Mouse (Mus musculus) cerebellum, adult 2 months (tissue): Measurements from ENCODE around the gene Glyr1. TPM values are rescaled to one million over a fixed set of nuclear protein-coding genes. Genes with fewer than 3 reads are reported as not detected.

Experiments
- DNase-seq, 2 experiments: peaks; one replicate each; pipeline ENCODE4 v3.0.0; 2021
- H3K27ac ChIP-seq: fragments of 200-500 bp; 2 replicates; pipeline ENCODE4 v1.5.1; 2012; ENCODE audit warnings: low read length, control low read depth, inconsistent platforms; ENCODE audit not compliant: insufficient read depth
- H3K27me3 ChIP-seq: fragments of 200-500 bp; 2 replicates; pipeline ENCODE4 v1.6.1; 2012; ENCODE audit warnings: inconsistent platforms, mild to moderate bottlenecking, low read length, moderate library complexity; ENCODE audit not compliant: control insufficient read depth, insufficient read depth
- H3K4me1 ChIP-seq: fragments of 200-500 bp; 2 replicates; pipeline ENCODE4 v1.6.1; 2011; ENCODE audit warnings: low read length; ENCODE audit not compliant: control insufficient read depth, insufficient read depth
- H3K4me3 ChIP-seq: fragments of 200-500 bp; replicated peaks from 2 replicates; pipeline ENCODE3; 2011; ENCODE audit warnings: mild to moderate bottlenecking, low read depth, low read length, control low read depth; ENCODE audit not compliant: insufficient read depth
- CTCF ChIP-seq: fragments of 200-500 bp; IDR thresholded peaks from 2 replicates; pipeline ENCODE4 v1.5.1; 2011; ENCODE audit warnings: low read depth, mild to moderate bottlenecking, control low read depth, low read length, moderate library complexity, borderline replicate concordance; ENCODE audit not compliant: insufficient read depth
- POLR2A ChIP-seq: fragments of 200-500 bp; IDR thresholded peaks from 2 replicates; pipeline ENCODE4 v1.6.1; 2011; ENCODE audit warnings: low read length, control low read depth, borderline replicate concordance; ENCODE audit not compliant: insufficient read depth
- WGBS: fragments of 180-500 bp; shearing (Covaris S2); methylation state at CpG from one replicate; pipeline ENCODE4 v1.1.7; 2018; 5-methylcytosine and 5-hydroxymethylcytosine counted together
- polyA plus RNA-seq: library from polyadenylated mRNA; depleted of rRNA; stranded (reverse); fragments of >200 nt; gene quantifications from 2 replicates; pipeline ENCODE4 v1.2.3, GENCODE M21; 2012

The Glyr1 gene
- polyA plus RNA-seq, 1 experiment: 139 TPM

DNA sequence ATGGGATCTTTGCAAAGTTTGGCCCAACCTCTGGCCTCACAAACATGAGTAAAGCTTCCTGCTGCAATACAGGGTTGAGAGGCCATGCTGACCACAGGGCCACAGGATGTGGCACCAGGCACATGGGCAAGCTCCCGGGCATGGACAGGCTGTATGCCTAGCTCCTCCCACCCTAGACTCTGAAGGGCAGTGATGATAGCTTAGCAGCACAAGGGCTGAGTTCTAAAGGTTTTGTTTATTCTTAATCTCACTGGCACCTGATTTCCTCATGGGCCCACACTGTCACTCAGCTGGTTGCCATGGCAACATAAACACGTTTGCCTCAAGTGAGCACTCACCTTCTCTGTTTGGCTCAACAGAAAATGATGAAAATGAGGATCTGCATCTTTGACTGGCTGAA, 19.8 kb downstream of the Glyr1 start:
- no peak for DNase-seq
- H3K27ac ChIP-seq: no peak overlapping the region
- no peak overlapping the region for H3K4me3 ChIP-seq
- 0 out of 2 replicates have a peak, but pooled peaks cover 2% of the 10 kb centered on the region for H3K4me1 ChIP-seq
- H3K27me3 ChIP-seq: no peaks in the 10 kb centered on the region
- no peak for TF ChIP-seq POLR2A
- WGBS: 44% methylated on average over 2 of the region's 2 CpGs

DNA sequence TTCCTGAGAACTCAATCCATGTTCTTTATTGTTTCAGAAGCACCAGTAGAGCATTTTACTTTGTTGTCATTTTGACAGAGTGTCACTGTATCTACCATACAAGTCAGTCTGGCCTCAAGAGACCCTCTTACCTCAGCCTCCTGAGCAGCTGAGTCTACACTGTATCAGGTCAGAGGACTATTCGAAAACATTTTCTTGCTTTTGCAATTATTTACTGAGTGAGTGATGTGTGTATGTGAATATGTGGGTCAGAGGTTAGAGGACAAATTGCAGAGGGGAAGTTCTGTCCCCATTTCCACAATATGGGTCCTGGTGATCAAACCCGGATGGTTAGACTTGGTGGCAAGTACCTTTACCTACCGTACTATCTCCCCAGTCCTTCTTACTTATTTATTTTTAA, 25.6 kb downstream of the Glyr1 start:
- Histone ChIP-seq H3K4me3 (no peak overlapping the region), H3K27me3 (no peaks in the 10 kb centered on the region)
- 96% methylated on average over 3 of the region's 3 CpGs for WGBS

DNA sequence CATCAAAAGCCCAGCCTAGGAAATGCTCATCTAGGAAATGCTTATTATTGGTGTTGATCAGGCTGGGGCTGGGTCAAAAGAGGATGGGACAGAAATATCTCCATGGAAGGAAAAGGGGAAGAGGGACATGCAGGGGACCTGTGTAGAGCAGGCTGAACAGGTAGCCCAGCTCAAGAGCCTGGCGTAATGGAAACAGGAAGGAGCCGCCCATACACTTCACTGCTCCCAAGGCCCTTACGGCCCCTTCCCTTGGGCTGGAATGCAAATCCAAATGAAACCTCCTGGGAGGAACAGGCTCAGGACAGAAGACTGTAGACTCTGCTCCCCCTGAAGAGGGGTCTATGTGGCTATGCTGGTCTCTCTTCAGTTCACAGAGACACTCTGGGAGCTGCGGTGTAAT, 35.1 kb downstream of the Glyr1 start:
- no peaks in the 10 kb centered on the region for H3K27me3 ChIP-seq
- H3K4me3 ChIP-seq: no peak overlapping the region
- no peak overlapping the region for H3K27ac ChIP-seq
- TF ChIP-seq POLR2A (no peak), CTCF (no peak)
- DNase-seq: no peak
- WGBS: 91% methylated on average over 4 of the region's 4 CpGs
- peaks cover 16% of the 10 kb centered on the region for H3K4me1 ChIP-seq

More for the DNA sequence above, 25.6 kb downstream of the Glyr1 start:
- Histone ChIP-seq H3K27ac (no peak overlapping the region), H3K4me1 (no peaks in the 10 kb centered on the region)
- TF ChIP-seq POLR2A: no peak
- TF ChIP-seq CTCF: no peak
- DNase-seq: no peak

DNA sequence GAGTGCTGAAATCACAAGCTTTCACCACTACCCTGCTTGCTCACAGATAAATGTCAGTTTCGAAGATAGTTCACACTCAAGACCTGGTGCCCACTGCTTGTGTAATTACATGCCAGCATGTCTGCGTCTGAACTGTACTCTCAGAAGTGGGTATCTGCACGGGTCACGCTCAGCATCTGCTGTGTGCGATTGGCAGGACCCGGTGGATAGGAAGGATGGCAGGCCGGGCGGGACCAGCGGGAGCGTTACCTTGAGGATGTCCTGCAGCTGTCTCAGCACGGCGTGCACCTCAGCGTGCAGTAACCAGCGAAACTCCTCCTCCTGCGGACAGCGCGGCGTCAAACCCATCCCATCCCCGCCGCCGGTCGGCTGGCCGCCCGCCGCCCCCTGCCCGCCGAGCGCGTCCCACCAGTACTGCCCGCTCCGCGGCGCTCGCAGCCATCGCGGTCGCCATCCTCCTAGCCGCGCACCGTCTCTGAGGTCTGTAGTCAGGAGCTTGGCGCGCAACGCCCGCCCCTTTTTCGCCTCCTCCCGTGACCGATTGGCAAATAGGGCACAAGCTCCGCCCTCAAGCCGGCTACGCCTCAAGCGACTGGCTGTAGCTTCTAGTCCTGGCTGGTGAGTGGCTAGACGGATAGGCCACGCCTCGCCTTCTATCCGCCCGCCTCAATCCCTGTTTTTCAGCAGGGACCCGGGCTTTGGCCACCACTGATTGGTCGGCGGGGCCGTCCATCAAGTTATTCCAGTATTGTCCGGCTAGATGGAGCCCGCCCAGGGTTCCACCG, 36.4 kb downstream of the Glyr1 start, which contains the start of gene Rogdi:
Gene Rogdi (minus strand): TSS at position 500 of the 785 bp plus-strand sequence.
- H3K27me3 ChIP-seq: no peaks in the 10 kb centered on the region
- H3K27ac ChIP-seq: peak within 1 kb of the TSS; percentile 16; the same call in 1 of the 2 replicates
- WGBS: under 1% methylated on average over 62 of the region's 63 CpGs
- TF ChIP-seq POLR2A (peak; percentile 93), CTCF (0 out of 2 replicates have a peak, but pooled peaks have one; percentile 13)
- peak within 1 kb of the TSS; percentile 79 for H3K4me3 ChIP-seq
- peaks cover 16% of the 10 kb centered on the region for H3K4me1 ChIP-seq
- DNase-seq: peak; percentile 99 to 100

DNA sequence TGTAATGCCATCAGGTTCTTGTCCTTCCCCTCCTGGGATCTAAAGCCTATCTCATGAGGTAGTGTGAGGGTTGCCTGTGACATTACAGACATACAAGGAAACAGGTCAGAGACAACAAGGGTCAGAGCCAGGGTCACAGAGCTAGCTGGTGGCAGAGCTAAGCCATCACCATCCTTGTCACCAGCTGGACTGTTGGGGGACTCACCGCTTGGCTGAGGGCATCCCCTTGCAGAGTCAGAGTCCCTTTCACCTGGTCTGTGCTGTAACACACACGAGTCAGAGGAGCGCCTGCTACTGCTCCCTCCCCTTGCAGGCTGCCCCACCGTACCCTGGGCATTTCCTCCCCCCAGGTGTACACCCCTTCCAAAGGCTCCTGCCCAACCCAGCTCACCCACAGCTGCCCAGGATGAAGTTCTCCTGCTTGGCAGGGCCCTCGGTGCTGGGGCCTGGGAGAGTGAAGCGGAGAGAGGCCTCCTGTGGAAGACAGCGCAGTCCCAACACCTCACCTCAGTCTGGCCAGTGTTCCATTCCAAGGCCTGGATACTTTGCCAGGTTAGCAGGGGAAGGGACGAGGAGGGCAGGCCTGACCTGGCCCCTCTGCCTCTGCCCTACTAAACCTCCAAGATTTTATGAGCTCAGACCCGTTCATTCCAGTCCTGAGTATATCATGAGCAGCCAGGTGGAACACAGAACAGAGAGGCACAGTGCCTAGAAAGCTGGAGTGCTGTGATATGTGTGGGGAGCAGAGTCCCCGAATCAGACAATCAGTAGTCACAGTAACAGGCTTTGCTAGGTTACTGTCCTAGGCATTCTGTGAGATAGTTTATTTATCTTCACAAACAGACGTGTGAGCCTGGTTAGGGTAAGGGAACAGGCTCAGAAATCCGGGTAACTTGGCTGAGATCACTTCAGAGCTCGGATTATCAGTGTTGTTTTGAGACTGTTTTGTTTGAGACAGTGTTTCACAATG, 37.3 kb downstream of the Glyr1 start:
- peaks cover 16% of the 10 kb centered on the region for H3K4me1 ChIP-seq
- peak; percentile 36 to 49 for DNase-seq
- peak overlapping the region; percentile 16; the same call in 1 of the 2 replicates for H3K27ac ChIP-seq
- H3K4me3 ChIP-seq: peak overlapping the region; percentile 79
- TF ChIP-seq CTCF: no peak
- TF ChIP-seq POLR2A: no peak
- H3K27me3 ChIP-seq: no peaks in the 10 kb centered on the region
- WGBS: 18% methylated on average over 13 of the region's 13 CpGs

DNA sequence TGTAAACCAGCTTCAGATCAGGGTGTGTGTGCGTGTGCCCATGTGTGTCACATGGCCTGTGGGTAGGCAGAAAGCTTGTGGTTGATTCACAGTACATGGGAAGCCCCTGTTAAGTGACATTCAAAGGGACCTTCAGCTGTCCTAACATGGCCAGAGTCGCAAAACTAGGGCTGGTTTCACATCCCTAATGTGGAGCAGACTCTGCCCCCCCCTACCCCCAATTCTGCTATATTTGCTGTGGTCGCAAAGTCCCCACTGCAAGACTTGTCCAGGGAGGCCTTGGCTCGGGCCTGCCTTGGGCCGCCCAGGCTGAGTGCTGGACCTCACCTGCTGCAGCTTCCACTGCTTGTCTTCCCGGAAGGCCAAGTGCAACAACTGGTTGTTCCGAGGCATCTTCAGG, 38.4 kb downstream of the Glyr1 start:
- Histone ChIP-seq H3K27ac (no peak overlapping the region), H3K4me1 (peaks cover 16% of the 10 kb centered on the region), H3K4me3 (no peak overlapping the region), H3K27me3 (no peaks in the 10 kb centered on the region)
- TF ChIP-seq POLR2A: no peak
- no peak for DNase-seq
- whole genome bisulfite sequencing: 90% methylated on average over 7 of the region's 7 CpGs

DNA sequence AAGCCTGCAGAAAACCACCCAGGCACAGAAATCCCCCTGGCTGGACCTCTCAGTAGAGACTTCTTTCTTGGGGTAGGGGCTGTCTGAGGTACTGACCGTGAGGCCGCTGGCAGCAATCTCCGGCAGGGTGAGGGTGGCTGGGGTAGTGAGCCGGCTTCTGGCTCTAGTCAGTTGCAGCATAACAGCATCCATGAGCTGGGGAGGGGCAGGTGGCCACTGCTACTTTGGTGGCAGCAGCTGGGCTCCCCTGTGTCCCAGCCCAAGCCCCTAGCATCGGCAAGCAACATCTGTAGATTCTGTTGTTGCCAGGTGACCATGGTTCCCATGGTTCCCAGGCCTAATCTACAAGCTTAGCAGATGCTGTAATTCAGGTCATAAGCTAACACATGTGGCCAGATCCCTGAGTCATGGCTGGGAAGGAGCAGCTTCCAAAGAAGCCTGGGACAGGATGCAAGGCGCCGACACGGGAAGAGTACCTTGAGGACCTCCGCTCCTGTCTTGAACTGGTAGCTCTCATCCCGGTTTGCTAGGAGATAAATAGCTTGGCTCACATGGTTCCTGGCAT, 39.2 kb downstream of the Glyr1 start:
- no peaks in the 10 kb centered on the region for H3K27me3 ChIP-seq
- H3K4me3 ChIP-seq: no peak overlapping the region
- TF ChIP-seq POLR2A: no peak
- TF ChIP-seq CTCF: no peak
- no peak overlapping the region for H3K27ac ChIP-seq
- WGBS: 89% methylated on average over 10 of the region's 10 CpGs
- DNase-seq: no peak
- H3K4me1 ChIP-seq: peaks cover 16% of the 10 kb centered on the region
